Mouse (Mus musculus): Measurements from ENCODE around the gene Ap3d1. TPM values are rescaled to one million over a fixed set of nuclear protein-coding genes. Genes with fewer than 3 reads are reported as not detected.
A peak's percentile ranks its signal among the peaks of the same experiment; 100 is the strongest.

Ap3d1 gene
- polyA plus RNA-seq, 1 experiment from 2014 or later = 44.0 TPM

GRCm38 (mm10) chr10:80774981-80775380 lies 32.9 kb upstream of the Ap3d1 start:
- H3K36me3 ChIP-seq = peaks cover 95% of the 10 kb centered on the region
- H3K4me1 ChIP-seq = peaks cover 52% of the 10 kb centered on the region
- H3K27me3 ChIP-seq (replicated peaks) = no peaks in the 10 kb centered on the region
- WGBS = 31% methylated on average over 4 of the region's 4 CpGs
- H3K27ac ChIP-seq (replicated peaks) = peak overlapping the region; percentile 76
- no peak for ATAC-seq (ENCODE audit: extremely low read depth, insufficient number of reproducible peaks, low FRiP score, low TSS enrichment)
- no peak overlapping the region for H3K4me3 ChIP-seq
- H3K9ac ChIP-seq = peak overlapping the region; percentile 71
- no peaks in the 10 kb centered on the region for H3K9me3 ChIP-seq
- no peak overlapping the region for H3K4me2 ChIP-seq

DNA sequence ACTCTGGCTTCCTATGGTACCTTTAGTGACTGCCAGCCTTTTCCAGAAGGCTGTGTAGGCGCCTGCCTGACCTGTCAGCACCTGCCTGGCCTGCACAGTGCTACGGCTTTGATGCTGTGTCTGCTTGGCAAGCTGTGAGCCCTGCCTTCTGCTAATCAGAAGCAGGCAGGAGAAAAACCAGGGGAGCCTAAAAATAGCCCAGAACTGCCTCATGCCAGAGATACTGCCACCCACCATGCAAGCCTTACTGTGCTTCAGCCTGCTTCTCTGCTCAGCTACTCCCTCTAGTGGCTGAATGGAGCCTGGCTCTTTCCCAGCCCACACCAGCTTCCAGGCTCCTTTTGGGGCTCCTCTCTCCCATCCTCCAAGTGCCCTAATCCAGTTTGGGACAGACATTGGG lies 32.5 kb upstream of the Ap3d1 start:
- peak overlapping the region; percentile 98 for H3K27ac ChIP-seq (replicated peaks)
- H3K36me3 ChIP-seq = peaks cover 95% of the 10 kb centered on the region
- peak overlapping the region; percentile 71 for H3K9ac ChIP-seq
- H3K27me3 ChIP-seq (replicated peaks) = no peaks in the 10 kb centered on the region
- ATAC-seq (ENCODE audit: extremely low read depth, insufficient number of reproducible peaks, low FRiP score, low TSS enrichment) = peak; percentile 86
- no peaks in the 10 kb centered on the region for H3K9me3 ChIP-seq
- H3K4me1 ChIP-seq = peaks cover 52% of the 10 kb centered on the region
- H3K4me2 ChIP-seq = peak overlapping the region; percentile 38; the same call in 1 of the 2 replicates
- 16% methylated on average over 2 of the region's 2 CpGs for WGBS
- no peak overlapping the region for H3K4me3 ChIP-seq

DNA sequence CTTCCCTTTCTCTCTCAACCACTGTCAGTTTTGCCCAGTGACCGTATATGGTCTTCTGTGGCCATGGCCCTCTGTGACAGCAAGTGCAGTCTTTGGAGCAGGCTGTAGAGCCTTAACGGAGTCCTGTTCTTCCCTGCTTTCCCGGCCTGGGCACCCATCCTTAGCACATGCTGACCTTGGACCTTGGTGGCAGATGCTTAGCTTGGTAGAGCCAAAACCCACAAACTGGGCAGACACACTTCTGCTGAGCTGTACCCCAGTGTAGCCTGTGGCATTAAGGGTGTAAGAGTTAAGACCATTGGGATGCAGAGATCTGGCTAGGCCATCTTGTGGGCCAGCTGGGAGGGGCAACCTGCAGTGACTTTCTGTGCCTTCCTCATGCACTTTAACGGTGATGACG lies 31.8 kb upstream of the Ap3d1 start:
- peak overlapping the region; percentile 67 for H3K9ac ChIP-seq
- H3K9me3 ChIP-seq = no peaks in the 10 kb centered on the region
- peak overlapping the region; percentile 38 for H3K4me2 ChIP-seq
- H3K36me3 ChIP-seq = peaks cover 94% of the 10 kb centered on the region
- peaks cover 52% of the 10 kb centered on the region for H3K4me1 ChIP-seq
- H3K27ac ChIP-seq (replicated peaks) = peak overlapping the region; percentile 98
- ATAC-seq (ENCODE audit: extremely low read depth, insufficient number of reproducible peaks, low FRiP score, low TSS enrichment) = no peak
- no peaks in the 10 kb centered on the region for H3K27me3 ChIP-seq (replicated peaks)
- no peak overlapping the region for H3K4me3 ChIP-seq
- WGBS = 54% methylated on average over 5 of the region's 5 CpGs

DNA sequence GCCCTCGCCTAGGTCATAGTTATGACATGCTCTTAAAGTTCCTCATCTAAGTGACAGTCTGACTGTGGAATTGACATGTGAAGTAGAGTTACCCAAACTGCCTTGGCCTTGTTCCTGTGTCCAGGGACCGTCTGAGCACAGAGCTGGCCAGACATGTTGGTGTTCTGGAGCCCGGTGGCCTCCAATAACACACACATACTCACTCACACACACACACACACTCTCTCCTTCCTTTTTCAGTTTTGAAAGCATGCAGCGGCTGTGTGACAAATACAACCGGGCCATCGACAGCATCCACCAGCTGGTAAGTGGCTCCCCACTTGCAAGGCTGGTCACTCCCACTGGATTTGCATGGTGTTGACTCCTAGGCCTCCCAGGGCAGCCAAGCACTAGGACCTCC lies 26.3 kb upstream of the Ap3d1 start:
- Histone ChIP-seq H3K9me3 (no peaks in the 10 kb centered on the region), H3K27me3 (replicated peaks) (no peaks in the 10 kb centered on the region), H3K4me2 (no peak overlapping the region), H3K27ac (replicated peaks) (no peak overlapping the region), H3K4me1 (peaks cover 35% of the 10 kb centered on the region), H3K4me3 (no peak overlapping the region), H3K36me3 (peaks cover 85% of the 10 kb centered on the region), H3K9ac (no peak overlapping the region)
- no peak for ATAC-seq (ENCODE audit: extremely low read depth, insufficient number of reproducible peaks, low FRiP score, low TSS enrichment)
- 85% methylated on average over 6 of the region's 6 CpGs for WGBS

- no peaks in the 10 kb centered on the region for H3K9me3 ChIP-seq
- H3K4me1 ChIP-seq = peaks cover 37% of the 10 kb centered on the region
- H3K4me2 ChIP-seq = no peak overlapping the region
- H3K36me3 ChIP-seq = peaks cover 68% of the 10 kb centered on the region
- no peak overlapping the region for H3K4me3 ChIP-seq
- H3K9ac ChIP-seq = peak overlapping the region; percentile 17
- peak overlapping the region; percentile 22; the same call in 1 of the 2 replicates for H3K27ac ChIP-seq (replicated peaks)
- 74% methylated on average over 10 of the region's 10 CpGs for WGBS
- no peaks in the 10 kb centered on the region for H3K27me3 ChIP-seq (replicated peaks)
- no peak for ATAC-seq (ENCODE audit: extremely low read depth, insufficient number of reproducible peaks, low FRiP score, low TSS enrichment)
Measured at GRCm38 (mm10) chr10:80766161-80766815, 24.2 kb upstream of the Ap3d1 start.

GRCm38 (mm10) chr10:80765746-80766145 lies 23.7 kb upstream of the Ap3d1 start:
- H3K4me1 ChIP-seq = peaks cover 42% of the 10 kb centered on the region
- peaks cover 63% of the 10 kb centered on the region for H3K36me3 ChIP-seq
- H3K9ac ChIP-seq = no peak overlapping the region
- no peaks in the 10 kb centered on the region for H3K9me3 ChIP-seq
- H3K27ac ChIP-seq (replicated peaks) = 0 out of 2 replicates have a peak overlapping the region, but pooled peaks have one; percentile 22
- ATAC-seq (ENCODE audit: extremely low read depth, insufficient number of reproducible peaks, low FRiP score, low TSS enrichment) = no peak
- no peaks in the 10 kb centered on the region for H3K27me3 ChIP-seq (replicated peaks)
- H3K4me2 ChIP-seq = no peak overlapping the region
- WGBS = 66% methylated on average over 2 of the region's 2 CpGs
- H3K4me3 ChIP-seq = no peak overlapping the region

DNA sequence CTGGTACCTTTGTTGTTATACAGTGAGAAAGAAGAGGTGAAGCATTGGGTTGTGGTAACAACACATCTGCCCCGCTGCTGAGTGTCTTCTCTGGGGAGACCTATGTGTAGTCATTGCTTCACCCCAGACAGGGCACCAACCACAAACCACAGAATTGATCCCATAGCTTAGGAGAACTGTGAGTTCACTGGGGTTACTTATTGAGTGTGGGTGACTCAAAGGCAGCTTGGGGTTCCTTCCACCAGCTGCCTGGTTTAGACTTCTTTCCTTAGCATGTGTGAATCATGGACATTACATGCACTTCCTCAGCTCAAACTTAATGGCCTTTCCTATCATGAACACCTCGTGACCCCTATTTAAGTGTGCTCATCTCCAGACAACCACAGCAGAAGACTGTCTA lies 21.4 kb upstream of the Ap3d1 start:
- Histone ChIP-seq H3K27me3 (replicated peaks) (no peaks in the 10 kb centered on the region), H3K9me3 (no peaks in the 10 kb centered on the region), H3K4me3 (no peak overlapping the region), H3K27ac (replicated peaks) (no peak overlapping the region), H3K4me1 (peaks cover 65% of the 10 kb centered on the region), H3K36me3 (peaks cover 42% of the 10 kb centered on the region), H3K4me2 (no peak overlapping the region), H3K9ac (no peak overlapping the region)
- no peak for ATAC-seq (ENCODE audit: extremely low read depth, insufficient number of reproducible peaks, low FRiP score, low TSS enrichment)
- WGBS = 81% methylated on average over 2 of the region's 2 CpGs

DNA sequence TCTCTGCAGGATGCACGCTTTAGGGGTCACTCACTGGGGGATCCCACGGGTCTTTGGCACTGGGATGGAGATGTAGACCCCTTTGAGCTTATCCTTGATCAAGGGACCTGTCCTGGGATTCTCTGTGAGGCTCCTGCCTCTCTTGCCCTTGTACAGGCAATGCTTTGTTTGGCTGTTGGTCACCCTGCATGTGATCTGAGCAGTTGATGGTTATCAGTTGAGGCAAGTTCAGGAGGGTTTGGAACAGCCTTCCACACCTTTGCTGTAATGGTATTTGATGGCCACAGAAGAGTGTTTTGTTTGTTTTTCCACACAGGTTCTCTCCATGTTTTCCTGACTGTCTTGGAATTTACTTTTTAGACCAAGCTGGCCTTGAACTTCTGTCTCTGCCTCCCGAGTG lies 19.8 kb upstream of the Ap3d1 start:
- H3K4me1 ChIP-seq = peaks cover 81% of the 10 kb centered on the region
- no peak overlapping the region for H3K27ac ChIP-seq (replicated peaks)
- peaks cover 27% of the 10 kb centered on the region for H3K36me3 ChIP-seq
- H3K27me3 ChIP-seq (replicated peaks) = no peaks in the 10 kb centered on the region
- no peak for ATAC-seq (ENCODE audit: extremely low read depth, insufficient number of reproducible peaks, low FRiP score, low TSS enrichment)
- H3K4me3 ChIP-seq = no peak overlapping the region
- H3K9ac ChIP-seq = 0 out of 2 replicates have a peak overlapping the region, but pooled peaks have one; percentile 0
- H3K9me3 ChIP-seq = no peaks in the 10 kb centered on the region
- 74% methylated on average over 3 of the region's 3 CpGs for WGBS
- H3K4me2 ChIP-seq = no peak overlapping the region

DNA sequence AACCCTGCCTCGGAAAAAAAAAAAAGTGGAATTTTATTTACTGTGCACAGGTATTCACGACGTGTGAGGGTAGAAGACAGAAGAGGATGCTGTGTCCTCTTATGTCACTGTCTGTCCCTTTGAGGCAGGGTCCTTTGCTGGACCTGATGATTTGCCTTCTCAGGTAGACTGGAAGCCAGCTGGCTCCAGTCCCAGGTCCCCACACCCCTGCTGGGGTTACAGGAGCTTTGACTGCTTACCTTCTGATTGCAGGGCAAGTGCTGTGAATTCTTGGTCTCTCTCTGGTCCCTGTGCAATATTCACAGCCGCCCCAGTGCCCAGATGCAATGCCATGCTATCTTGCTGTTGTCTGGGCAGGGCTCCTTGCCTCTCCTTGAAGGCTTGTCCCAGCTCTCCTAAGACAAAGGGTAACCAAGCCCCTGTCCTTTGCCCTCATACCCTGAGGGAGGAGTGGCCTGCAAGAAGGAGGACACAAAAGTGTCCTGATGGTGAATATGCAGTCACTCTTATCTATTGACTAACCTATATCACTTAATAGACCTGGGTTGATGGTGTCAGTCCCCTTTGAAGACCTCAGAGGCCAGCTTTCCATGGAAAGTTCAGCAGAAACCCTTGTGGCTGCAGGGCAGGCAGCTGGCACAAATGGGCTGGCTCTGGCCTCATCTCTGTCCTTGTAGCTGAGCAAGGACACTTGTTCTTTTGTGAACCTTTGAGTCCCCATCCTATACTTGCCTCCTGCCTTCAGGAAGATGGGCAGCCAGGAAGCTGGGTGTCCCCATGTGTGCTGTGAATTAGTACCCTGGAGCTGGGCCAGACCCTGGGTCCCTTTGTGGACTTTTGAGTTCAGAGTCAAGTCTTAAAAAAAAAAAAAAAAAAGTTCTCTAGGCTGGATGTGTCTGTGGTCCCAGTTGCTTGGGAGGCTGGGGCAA lies 18.8 kb upstream of the Ap3d1 start:
- Histone ChIP-seq H3K36me3 (peaks cover 17% of the 10 kb centered on the region), H3K4me3 (no peak overlapping the region), H3K27ac (replicated peaks) (peak overlapping the region; percentile 26), H3K9ac (peak overlapping the region; percentile 33), H3K4me2 (no peak overlapping the region; the same call in 1 of the 2 replicates), H3K27me3 (replicated peaks) (no peaks in the 10 kb centered on the region), H3K4me1 (peaks cover 81% of the 10 kb centered on the region), H3K9me3 (no peaks in the 10 kb centered on the region)
- ATAC-seq (ENCODE audit: extremely low read depth, insufficient number of reproducible peaks, low FRiP score, low TSS enrichment) = no peak
- 77% methylated on average over 4 of the region's 4 CpGs for WGBS

GRCm38 (mm10) chr10:80758651-80759050 lies 16.6 kb upstream of the Ap3d1 start:
- peaks cover 7% of the 10 kb centered on the region; the same call in 1 of the 2 replicates for H3K36me3 ChIP-seq
- peak overlapping the region; percentile 99 for H3K9ac ChIP-seq
- WGBS = 59% methylated on average over 7 of the region's 7 CpGs
- peak overlapping the region; percentile 98 for H3K4me2 ChIP-seq
- peaks cover 79% of the 10 kb centered on the region for H3K4me1 ChIP-seq
- H3K9me3 ChIP-seq = no peaks in the 10 kb centered on the region
- ATAC-seq (ENCODE audit: extremely low read depth, insufficient number of reproducible peaks, low FRiP score, low TSS enrichment) = no peak
- peak overlapping the region; percentile 87 for H3K27ac ChIP-seq (replicated peaks)
- H3K27me3 ChIP-seq (replicated peaks) = no peaks in the 10 kb centered on the region
- H3K4me3 ChIP-seq = 0 out of 2 replicates have a peak overlapping the region, but pooled peaks have one; percentile 2

DNA sequence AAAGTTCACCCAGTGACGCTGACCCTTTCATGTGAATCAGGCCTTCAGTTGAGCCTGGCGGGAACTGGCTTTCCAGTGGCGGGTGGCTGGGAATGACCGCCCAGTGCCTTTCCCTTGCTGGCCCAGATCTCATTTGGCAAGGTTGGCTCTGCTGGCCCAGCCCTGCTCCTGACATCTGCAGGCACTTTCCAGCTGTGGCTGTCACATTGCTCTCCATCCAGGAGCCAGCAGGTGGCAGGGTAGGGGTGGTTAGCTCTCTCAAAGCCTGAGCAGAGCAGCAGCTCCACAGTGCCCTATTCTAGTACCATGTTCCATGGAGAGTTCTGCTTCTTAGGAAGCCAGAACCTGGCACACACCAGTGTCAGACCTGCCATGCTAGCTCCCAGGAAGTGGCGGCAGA lies 15.7 kb upstream of the Ap3d1 start:
- ATAC-seq (ENCODE audit: extremely low read depth, insufficient number of reproducible peaks, low FRiP score, low TSS enrichment) = no peak
- 29% methylated on average over 5 of the region's 5 CpGs for WGBS
- H3K4me1 ChIP-seq = peaks cover 73% of the 10 kb centered on the region
- peak overlapping the region; percentile 98 for H3K4me2 ChIP-seq
- H3K27ac ChIP-seq (replicated peaks) = peak overlapping the region; percentile 87
- H3K4me3 ChIP-seq = peak overlapping the region; percentile 96; the same call in 1 of the 2 replicates
- no peaks in the 10 kb centered on the region for H3K27me3 ChIP-seq (replicated peaks)
- no peaks in the 10 kb centered on the region for H3K36me3 ChIP-seq
- H3K9me3 ChIP-seq = no peaks in the 10 kb centered on the region
- peak overlapping the region; percentile 99 for H3K9ac ChIP-seq

All from heart, embryonic 13.5 days (tissue).